10 mouse cellular contexts compared by ENCODE assay signal in the genomic region with DNA sequence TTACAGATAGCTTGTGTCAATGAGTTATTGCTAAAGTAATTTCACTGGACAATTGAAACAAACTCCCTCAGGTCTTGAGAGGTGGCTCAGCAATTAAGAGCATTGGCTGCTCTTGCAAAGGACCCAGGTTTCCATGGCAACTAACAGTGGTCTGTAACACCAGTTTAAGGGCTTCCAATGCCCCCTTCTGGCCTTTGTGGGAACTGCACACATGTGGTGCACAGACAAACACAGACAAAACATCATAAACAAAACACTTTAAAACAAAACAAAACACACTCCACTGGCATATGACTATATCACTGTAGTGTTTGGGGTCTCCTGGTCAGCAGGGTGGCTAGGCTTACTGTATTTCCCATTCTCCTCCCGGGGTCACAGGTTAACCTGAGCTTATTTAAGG. TPM values are rescaled to one million over a fixed set of nuclear protein-coding genes. Genes with fewer than 3 reads are reported as not detected.
DNase-seq lines count a peak whose midpoint lies in the region; ATAC-seq and TF ChIP-seq lines count a peak whose summit lies in the region.
"Had no signal": no experiment of that assay in that cellular context is flagged by ENCODE, and none has a peak within 500 bp of the region (broad histone marks: within the 10 kb centered on the region; RNA-seq: fewer than 3 reads in every experiment).

No protein-coding gene starts in this region.

- H3K27ac ChIP-seq in kidney, postnatal 0 days = no peak overlapping the region
- no peak overlapping the region for H3K27ac ChIP-seq in kidney, embryonic 15.5 days
- no peak overlapping the region for H3K27ac ChIP-seq in embryonic facial prominence, embryonic 11.5 days (replicated peaks; ENCODE audit: low read depth, low read length)
- H3K27ac ChIP-seq: heart, embryonic 15.5 days had no signal

- no peaks in the 10 kb centered on the region for H3K9me3 ChIP-seq in kidney, postnatal 0 days (replicated peaks; ENCODE audit: low read length)
- no peaks in the 10 kb centered on the region for H3K9me3 ChIP-seq in kidney, embryonic 15.5 days (replicated peaks)
- no peaks in the 10 kb centered on the region for H3K9me3 ChIP-seq in embryonic facial prominence, embryonic 11.5 days (replicated peaks; ENCODE audit: control insufficient read depth, low read length)
- H3K9me3 ChIP-seq: heart, embryonic 15.5 days had no signal

- peak; percentile 56 for DNase-seq in kidney, postnatal 0 days (ENCODE audit: low spot score)
- peak; percentile 67 for DNase-seq in 416B (ENCODE audit: low read depth)
- peak; percentile 28 to 48 for DNase-seq in CD8-positive naive resting alpha-beta T cell, adult 2 months (ENCODE audit: low read depth in 2 of 2, low spot score in 2 of 2)
- peak; percentile 56 for DNase-seq in embryonic facial prominence, embryonic 11.5 days (ENCODE audit: low spot score)
- DNase-seq in layer of hippocampus, postnatal 25 days (ENCODE audit: extremely low spot score in 1 of 2, low spot score in 1 of 2) = no peak
- no peak for DNase-seq in frontal cortex, postnatal 36 days (ENCODE audit: low spot score in 2 of 2)
- DNase-seq in cerebellum, adult 18-20 months = no peak

- H3K4me2 ChIP-seq in kidney, postnatal 0 days (ENCODE audit: low read length) = no peak overlapping the region
- no peak overlapping the region for H3K4me2 ChIP-seq in kidney, embryonic 15.5 days
- H3K4me2 ChIP-seq in embryonic facial prominence, embryonic 11.5 days (ENCODE audit: low read depth, low read length) = no peak overlapping the region
- H3K4me2 ChIP-seq: heart, embryonic 15.5 days had no signal

- no peak overlapping the region for H3K4me3 ChIP-seq in kidney, postnatal 0 days (replicated peaks; ENCODE audit: low read depth, low read length)
- no peak overlapping the region for H3K4me3 ChIP-seq in kidney, embryonic 15.5 days (replicated peaks)
- no peak overlapping the region for H3K4me3 ChIP-seq in embryonic facial prominence, embryonic 11.5 days (ENCODE audit: low read depth, low read length)
- H3K4me3 ChIP-seq: heart, embryonic 15.5 days had no signal

- ATAC-seq in kidney, postnatal 0 days (replicated peaks; ENCODE audit: low FRiP score, low read depth) = no peak
- no peak for ATAC-seq in kidney, embryonic 15.5 days (replicated peaks; ENCODE audit: low FRiP score)
- no peak for ATAC-seq in embryonic facial prominence, embryonic 11.5 days (replicated peaks; ENCODE audit: insufficient number of reproducible peaks, low FRiP score, low TSS enrichment, low read depth)

- no peaks in the 10 kb centered on the region for H3K27me3 ChIP-seq in kidney, postnatal 0 days (ENCODE audit: insufficient read depth, low read length)
- no peaks in the 10 kb centered on the region for H3K27me3 ChIP-seq in kidney, embryonic 15.5 days
- no peaks in the 10 kb centered on the region for H3K27me3 ChIP-seq in embryonic facial prominence, embryonic 11.5 days (ENCODE audit: control insufficient read depth, insufficient read depth, low read length)
- H3K27me3 ChIP-seq: heart, embryonic 15.5 days had no signal

- WGBS in kidney, postnatal 0 days = 89% methylated on average over 1 of the region's 1 CpGs
- WGBS in kidney, embryonic 15.5 days = 83% methylated on average over 1 of the region's 1 CpGs
- WGBS in embryonic facial prominence, embryonic 11.5 days = 85% methylated on average over 1 of the region's 1 CpGs

- no peaks in the 10 kb centered on the region for H3K36me3 ChIP-seq in kidney, postnatal 0 days (ENCODE audit: insufficient read depth, low read length)
- no peaks in the 10 kb centered on the region for H3K36me3 ChIP-seq in kidney, embryonic 15.5 days
- H3K36me3 ChIP-seq in embryonic facial prominence, embryonic 11.5 days (replicated peaks; ENCODE audit: control insufficient read depth, insufficient read depth, low read depth, low read length) = no peaks in the 10 kb centered on the region
- H3K36me3 ChIP-seq: heart, embryonic 15.5 days had no signal

- no peak overlapping the region for H3K9ac ChIP-seq in kidney, postnatal 0 days (ENCODE audit: low read depth, low read length)
- no peak overlapping the region for H3K9ac ChIP-seq in kidney, embryonic 15.5 days
- no peak overlapping the region for H3K9ac ChIP-seq in embryonic facial prominence, embryonic 11.5 days (replicated peaks; ENCODE audit: low read length)
- H3K9ac ChIP-seq: heart, embryonic 15.5 days had no signal

- TF ChIP-seq CTCF in kidney, postnatal 0 days (IDR thresholded peaks at IDR 0.05; ENCODE audit: low read depth) = peak; percentile 59

- H3K4me1 ChIP-seq in kidney, postnatal 0 days (replicated peaks; ENCODE audit: insufficient read depth, low read length) = no peaks in the 10 kb centered on the region
- no peaks in the 10 kb centered on the region for H3K4me1 ChIP-seq in kidney, embryonic 15.5 days
- no peaks in the 10 kb centered on the region for H3K4me1 ChIP-seq in embryonic facial prominence, embryonic 11.5 days (ENCODE audit: control insufficient read depth, insufficient read depth, low read length)
- H3K4me1 ChIP-seq: heart, embryonic 15.5 days had no signal

RNA-seq across cellular contexts. Expression of gene Gm14214, which starts 4.2 kb away (rescaled TPM):
- polyA plus RNA-seq in kidney, postnatal 0 days (2015; fragmentation: Nextera tagmentation; extraction: Ambion mirVana) = not detected in 2 replicates
- polyA plus RNA-seq in kidney, embryonic 15.5 days (2015; fragmentation: Nextera tagmentation; extraction: Ambion mirVana) = not detected in 2 replicates
- not detected in 2 replicates for polyA plus RNA-seq in embryonic facial prominence, embryonic 11.5 days (2014; fragmentation: Nextera tagmentation; extraction: Ambion mirVana)
- not detected for total RNA-seq in layer of hippocampus, postnatal 25 days (2021)
- total RNA-seq: liver, adult 2 months had no signal
- polyA plus RNA-seq: heart, embryonic 15.5 days; liver, adult 2 months had no signal

RNA-seq across cellular contexts. Expression of gene Raly, which starts 16.9 kb away (rescaled TPM):
- polyA plus RNA-seq in kidney, postnatal 0 days (2015; fragmentation: Nextera tagmentation; extraction: Ambion mirVana) = 31.6 and 33.7 TPM in 2 replicates
- polyA plus RNA-seq in kidney, embryonic 15.5 days (2015; fragmentation: Nextera tagmentation; extraction: Ambion mirVana) = 47.3 and 54.3 TPM in 2 replicates
- 67.2 and 80.0 TPM in 2 replicates for polyA plus RNA-seq in embryonic facial prominence, embryonic 11.5 days (2014; fragmentation: Nextera tagmentation; extraction: Ambion mirVana)
- 10 to 100 TPM; 70.8 to 74.2 TPM for total RNA-seq in layer of hippocampus, postnatal 25 days (2021)

RNA-seq across cellular contexts. Expression of gene a, which starts 17.2 kb away (rescaled TPM):
- 0.42 and 1.1 TPM in 2 replicates for polyA plus RNA-seq in kidney, postnatal 0 days (2015; fragmentation: Nextera tagmentation; extraction: Ambion mirVana)
- 0.66 and 0.91 TPM in 2 replicates for polyA plus RNA-seq in kidney, embryonic 15.5 days (2015; fragmentation: Nextera tagmentation; extraction: Ambion mirVana)
- 3.3 and 4.4 TPM in 2 replicates for polyA plus RNA-seq in embryonic facial prominence, embryonic 11.5 days (2014; fragmentation: Nextera tagmentation; extraction: Ambion mirVana)
- not detected for total RNA-seq in layer of hippocampus, postnatal 25 days (2021)
- total RNA-seq: liver, adult 2 months had no signal
- polyA plus RNA-seq: liver, adult 2 months had no signal

Comparison
In these comparisons a context has a peak if more than half of its experiments do, and no peak if none do; other contexts are left out.
1. DNase-seq: peak in kidney, postnatal 0 days (single experiment), 416B (single experiment), CD8-positive naive resting alpha-beta T cell, adult 2 months (2 of 2) and embryonic facial prominence, embryonic 11.5 days (single experiment); none in layer of hippocampus, postnatal 25 days (0 of 2), frontal cortex, postnatal 36 days (0 of 2) and cerebellum, adult 18-20 months (0 of 2).